Mouse (Mus musculus) granulocyte monocyte progenitor cell, adult 5-6 weeks (primary cell): ENCODE measurements around the gene Hunk. TPM values are rescaled to one million over a fixed set of nuclear protein-coding genes. Genes with fewer than 3 reads are reported as not detected.

Source experiments
- ATAC-seq: replicated peaks from 2 replicates; pipeline ENCODE4 v1.8.0; 2016; ENCODE audit warnings: mild to moderate bottlenecking, moderate TSS enrichment, inconsistent platforms; ENCODE audit not compliant: poor library complexity, severe bottlenecking
- total RNA-seq, 2 experiments: library from RNA; stranded (forward) in 1 of 2; stranded (reverse) in 1 of 2; fragments of 200-712, 200-1000 nt in 1 of 2; fragments of >200 nt in 1 of 2; fragmentation: Nextera tagmentation in 1 of 2; gene quantifications; 2 replicates each; pipeline ENCODE4 v1.2.3; 2014 to 2017

Hunk gene
- total RNA-seq, 2 experiments from 2014 or later: not detected

DNA sequence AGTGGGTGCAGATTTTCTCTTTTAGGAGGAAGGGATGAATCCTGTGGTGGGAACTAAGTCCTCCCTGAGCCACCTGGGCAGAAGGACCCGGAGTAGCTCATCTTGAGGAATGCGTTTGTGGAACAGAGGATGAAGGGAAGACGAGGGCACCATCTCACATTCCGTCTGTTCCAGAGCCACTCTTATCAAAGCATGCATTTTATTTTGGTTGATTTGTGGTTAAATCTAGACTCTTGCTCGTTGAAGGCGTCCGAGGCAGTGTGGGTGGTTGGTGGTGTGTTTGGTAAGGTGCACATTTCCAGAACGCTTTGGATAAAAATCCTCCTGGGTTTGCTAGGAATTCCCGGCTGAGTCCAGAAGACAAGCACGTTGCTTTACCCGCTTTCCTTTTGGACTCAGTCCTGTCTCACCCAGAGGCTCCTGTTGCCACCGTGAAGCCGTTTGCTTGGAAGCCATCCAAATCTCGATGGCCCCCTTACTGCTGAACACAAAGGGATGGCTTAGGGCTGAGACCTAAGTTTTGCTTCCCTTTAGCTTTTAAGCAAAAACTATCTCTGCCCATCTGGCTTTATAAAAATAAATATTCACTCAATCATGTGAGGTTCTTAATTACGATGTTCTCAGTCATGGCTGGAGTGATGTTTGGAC is 3.4 kb downstream of the Hunk start:
- no peak for ATAC-seq

DNA sequence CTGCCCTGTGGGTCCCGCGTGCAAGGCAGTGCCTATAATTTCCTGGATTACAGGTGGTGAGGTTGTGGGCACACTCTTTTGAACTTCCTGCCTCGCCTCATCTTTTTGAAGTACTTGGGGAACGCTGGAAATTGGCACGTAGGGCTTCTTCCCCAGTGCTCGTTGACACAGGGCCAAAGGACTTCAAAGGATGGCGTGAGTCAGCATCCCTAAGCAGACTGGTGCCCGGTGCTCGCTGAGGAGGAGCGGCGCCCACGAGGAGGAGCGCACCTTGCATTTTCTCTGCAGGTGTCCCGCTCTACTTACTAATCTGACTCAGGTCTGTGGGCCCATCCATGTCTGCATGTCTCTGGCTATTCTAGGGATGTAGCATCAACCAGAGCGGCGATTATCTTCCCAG is 4.9 kb downstream of the Hunk start:
- ATAC-seq: no peak

DNA sequence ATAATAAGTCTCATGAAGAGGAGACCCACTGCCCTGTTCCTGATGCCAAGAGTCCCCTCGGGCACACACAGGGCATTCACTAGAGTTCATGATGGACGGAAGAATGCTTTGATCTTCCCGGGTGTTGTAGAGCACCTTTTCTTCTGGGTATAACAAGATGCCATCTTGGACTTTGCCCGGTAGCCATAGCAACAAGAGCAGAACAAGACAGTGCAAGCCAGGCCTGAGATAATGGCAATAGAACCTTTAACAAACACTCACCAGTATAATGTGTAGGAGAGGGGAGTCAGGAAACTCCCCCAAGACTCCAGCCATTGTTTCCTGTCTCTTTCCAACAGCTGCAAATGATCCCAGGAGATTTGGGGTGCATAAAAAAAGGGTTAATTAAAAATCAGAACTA is 8.9 kb downstream of the Hunk start:
- ATAC-seq: no peak

DNA sequence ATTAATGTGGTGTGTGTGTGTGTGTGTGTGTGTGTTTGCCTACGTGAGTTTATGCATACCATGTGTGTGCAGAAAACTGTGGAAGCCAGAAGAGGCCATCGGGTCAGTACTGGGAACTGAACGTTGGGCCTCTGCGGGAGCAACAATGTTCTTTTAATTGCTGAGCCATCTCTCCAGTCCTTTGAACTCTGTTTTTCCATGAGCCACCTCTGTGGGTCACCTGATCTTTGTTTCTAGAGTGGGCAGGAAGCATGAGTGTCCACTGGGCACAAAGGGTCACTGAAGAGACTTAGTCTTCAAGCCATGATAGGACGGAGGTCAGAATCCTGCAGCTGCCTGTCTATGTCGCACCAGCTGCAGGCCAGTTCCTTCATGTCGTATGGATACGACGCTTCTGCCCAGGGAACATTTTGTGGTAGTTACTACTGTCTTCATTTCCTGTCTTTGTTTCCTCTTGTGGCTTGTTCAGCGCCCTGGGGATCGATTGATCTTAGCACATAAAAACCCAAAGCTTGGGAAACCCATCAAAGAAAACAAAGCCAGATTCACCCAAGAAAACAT is 10.3 kb downstream of the Hunk start:
- ATAC-seq: peak; percentile 75

DNA sequence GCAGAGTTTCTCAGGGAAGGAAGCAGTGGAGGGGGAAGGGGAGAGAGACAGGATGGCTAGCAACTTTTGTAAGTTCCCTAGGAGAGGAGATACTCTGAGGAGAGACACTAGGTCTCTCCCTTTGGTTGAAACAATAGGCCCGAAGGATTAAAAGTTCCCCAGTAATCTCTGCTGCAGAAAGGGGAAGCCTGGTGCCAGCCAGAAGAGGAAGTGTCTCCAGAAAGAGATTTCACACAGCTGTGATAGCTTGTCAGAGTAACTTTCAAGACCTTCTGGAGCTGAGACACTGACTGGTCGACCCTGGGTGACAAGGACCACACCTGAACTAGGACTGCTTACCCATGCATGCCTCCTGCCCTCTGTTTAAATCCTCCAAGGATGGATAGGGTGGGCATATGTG is 11.1 kb downstream of the Hunk start:
- ATAC-seq: peak; percentile 89

DNA sequence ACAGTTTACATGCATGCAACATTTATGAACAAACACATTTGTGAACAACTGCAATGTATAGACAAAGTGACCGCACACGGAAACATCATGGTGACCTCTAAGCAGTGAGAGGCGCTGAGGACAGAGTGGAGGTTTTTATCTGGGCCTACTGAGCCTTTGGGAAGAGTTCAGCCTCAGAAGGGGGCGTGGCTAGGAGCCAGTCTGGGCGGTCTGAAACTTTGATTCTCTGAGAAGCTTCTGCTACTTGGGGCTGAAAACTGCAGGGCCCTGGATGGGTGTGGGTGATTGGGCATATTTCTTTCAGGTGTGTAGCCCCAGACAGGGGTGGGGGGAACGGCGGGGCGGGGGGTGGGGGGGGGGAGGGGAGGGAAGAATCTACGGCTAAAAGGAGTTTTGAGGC is 14.5 kb downstream of the Hunk start:
- ATAC-seq: no peak

DNA sequence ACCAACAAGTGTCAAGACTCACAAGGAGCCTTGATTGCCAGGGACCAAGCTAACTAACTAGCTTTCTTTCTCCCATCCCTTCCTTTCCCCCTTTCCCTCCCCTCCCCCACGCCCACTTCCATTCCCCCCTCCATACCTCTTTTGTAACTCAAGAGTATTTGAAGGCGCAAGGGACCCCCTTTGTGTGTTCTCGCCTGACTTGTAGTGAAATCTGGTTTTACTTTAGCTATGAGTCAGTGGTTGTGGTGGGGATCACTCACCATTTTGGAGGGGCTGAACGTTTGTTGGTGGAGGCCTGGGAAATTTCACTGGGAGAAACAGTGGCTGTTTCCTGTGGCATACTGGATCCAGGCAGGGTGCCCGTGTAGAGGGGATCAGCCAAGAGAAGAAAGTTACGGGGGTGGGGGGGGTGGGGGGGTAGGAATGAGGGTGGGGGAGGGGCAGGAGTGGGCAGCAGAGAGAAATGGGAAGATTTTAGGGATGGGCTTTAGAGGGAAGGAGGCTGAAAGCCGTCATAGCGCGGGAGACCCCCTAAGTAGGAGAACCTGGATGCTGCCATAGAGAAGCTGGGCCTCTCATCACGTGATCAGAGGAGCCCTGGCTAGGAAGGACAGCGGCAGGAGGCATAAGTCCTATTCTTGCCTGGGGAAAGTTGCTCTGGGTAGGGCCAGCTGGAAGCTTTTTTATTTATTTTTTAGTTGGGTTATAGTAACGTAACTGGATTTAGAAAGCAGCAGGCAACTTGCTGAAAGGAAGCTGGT is 15.3 kb downstream of the Hunk start:
- no peak for ATAC-seq

DNA sequence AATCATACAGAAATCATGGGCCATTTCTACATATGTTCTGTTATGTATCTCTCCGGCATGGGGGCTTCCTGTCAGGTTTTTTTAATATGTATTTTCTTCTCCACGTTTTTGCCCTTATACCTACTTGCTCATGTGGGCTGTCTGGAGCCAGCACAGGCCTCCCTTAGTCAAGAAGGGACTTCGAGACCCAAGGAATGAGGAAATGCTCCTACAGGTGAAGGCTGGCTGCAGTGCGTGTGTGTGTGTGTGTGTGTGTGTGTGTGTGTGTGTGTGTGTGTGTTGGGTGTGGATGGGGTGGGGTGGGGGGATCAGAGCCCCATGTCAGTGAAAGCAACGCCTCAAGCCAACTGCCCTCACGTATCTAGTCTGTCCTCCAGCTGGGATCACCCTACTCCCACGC is 16.5 kb downstream of the Hunk start:
- ATAC-seq: no peak

DNA sequence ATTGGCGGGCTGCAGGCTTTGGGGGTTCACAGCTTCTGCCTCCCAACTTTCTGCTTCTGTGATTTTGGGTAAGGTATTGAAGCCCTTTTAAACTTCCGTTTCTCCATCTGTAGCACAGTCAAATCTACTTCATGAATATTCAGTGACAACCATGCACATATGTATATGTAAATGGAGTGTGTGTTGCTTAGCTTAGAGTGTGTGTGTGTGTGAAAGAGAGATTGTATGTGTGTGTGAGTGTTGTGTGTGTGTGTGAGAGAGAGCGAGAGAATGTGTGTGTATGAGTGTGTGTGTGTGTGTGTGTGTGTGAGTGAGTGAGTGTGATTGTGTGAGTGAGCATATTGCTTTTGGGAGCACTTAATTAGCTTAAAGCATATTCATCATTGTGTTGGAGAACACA is 19.4 kb downstream of the Hunk start:
- ATAC-seq: no peak

DNA sequence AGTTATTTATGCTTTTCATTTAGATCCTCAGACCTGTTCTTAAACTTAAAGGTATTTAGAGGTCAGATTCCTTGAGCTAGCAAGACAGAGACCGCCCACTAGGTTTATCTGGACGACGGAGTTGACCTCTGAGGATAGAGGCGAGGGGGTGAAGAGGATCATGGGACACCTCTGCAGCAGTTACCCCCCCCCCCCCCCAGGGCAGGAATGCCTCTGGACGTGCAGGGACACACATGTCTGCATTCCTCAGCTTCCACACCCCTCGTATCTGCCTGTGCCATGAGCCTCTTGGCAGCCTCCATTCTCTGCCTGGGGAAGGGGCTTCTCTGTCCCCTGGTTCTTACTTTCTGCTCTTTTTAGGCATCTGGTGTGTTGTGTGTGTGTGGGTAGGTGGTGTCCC is 19.8 kb downstream of the Hunk start:
- ATAC-seq: no peak

DNA sequence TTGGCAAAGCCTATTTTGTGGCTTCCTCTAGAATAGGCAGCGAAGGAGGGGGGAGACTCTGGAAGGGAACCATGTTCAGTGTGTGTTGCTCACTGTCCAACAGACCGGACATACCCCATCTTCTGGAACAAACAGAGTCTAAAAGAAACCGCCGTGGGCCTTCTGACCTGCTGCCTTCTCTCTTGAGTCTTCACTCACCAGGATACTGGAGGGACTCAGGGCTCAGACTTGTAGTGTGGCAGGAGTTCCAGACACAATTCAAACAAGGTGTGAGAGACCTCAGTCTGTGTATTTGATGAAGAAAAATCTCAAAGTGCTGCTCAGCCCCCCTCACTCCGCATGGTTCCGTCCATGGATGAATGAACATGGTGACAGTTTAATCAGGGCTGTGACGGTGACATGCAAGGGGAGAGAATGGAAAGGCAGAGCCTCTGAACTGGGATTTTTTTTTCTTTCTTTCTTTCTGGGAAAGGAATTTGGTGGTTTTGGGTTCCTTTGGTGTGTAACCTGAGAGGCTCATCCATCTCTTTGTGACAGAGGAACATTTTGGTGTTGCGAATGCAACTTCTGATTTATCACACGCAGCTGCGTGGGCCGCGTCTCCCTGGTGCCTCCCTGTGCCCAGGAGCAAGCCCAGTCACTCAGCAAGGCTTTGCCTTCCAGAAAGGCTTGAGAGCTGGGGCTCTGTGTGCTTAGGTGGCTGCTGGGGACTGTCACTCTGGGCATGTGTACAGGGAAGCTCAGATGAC is 21.9 kb downstream of the Hunk start:
- no peak for ATAC-seq

DNA sequence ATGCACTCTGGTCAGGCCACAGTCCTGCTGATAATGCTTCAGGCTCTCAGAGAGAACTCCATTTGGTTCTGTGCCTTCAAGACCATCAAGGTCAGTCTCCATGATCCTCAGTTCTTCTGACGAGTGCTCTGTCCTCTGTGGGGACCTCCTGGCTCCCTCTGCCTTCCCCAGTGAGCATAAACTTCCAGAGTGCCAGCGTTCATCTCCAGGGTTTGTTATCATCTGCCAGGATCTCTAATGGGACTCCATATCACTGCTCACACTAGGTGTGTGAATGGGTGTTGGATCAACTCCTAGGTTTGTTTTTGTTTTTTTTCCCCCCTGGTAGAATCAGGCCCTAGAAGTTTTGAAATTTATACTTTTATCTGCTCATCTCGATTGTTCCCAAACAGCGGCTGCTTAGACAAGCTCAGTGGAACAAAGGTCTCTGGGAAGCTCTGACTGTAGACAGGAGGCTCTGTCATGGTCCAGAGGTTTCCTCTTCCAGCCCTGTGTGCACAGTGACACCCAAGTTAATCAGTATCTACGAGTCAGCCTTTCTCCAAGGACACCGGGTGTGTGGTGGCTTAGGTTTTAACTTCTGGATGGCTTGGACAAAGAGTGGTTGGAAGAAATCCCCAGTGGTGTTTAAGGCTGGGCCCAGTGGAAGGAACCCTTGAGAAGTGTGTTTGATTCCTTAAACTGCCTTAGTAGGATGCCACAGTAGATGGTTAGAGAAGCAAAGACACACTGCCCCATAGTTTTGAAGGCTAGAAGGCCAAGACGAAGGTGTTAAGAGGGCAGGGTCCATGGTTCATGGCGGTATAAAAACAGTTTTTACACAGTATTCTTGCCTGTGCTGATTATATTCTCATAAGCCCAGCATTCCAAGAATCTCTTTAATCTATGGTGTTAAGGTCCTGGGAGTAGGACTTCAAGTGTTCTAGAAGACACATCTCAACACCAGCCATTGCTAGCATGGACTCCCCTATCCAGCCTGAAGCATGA is 26.6 kb downstream of the Hunk start:
- ATAC-seq: no peak

DNA sequence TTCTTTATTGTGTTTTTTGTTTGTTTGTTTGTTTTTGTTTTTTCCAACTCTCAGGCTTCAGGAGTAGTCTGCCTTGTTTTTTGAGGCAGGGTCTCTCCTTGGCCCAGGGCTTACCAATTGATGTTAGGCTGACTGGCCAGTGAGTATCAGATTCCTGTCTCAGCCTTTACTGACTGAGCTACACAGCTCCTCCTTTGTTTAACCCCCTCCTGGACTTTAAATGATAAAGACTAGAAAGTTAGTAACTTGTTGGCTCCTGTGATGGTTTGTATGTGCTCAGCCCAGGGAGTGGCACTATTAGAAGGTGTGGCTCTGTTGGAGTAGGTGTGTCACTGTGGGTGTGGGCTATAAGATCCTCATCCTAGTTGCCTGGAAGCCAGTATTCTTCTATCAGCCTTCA is 30.8 kb downstream of the Hunk start:
- no peak for ATAC-seq

DNA sequence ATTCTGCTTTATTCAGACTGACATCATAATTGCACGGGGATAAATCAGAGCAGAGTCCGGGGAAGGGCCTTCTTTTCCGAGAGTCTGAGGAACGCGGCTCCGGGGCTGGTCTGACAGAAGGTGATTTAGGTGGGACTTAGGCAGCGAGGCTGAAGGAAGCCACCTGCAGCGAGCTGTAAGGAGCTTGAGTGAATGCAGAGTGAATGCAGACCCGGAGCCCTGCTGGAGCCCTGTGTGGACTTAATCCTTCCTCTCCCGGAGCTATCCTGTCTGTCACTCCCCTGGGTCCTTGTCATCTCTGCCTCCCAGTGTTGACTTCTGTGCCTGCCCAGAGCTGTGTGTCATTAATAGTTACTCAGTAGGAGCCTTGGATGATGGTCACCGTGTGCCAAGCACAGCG is 32.8 kb downstream of the Hunk start:
- no peak for ATAC-seq

DNA sequence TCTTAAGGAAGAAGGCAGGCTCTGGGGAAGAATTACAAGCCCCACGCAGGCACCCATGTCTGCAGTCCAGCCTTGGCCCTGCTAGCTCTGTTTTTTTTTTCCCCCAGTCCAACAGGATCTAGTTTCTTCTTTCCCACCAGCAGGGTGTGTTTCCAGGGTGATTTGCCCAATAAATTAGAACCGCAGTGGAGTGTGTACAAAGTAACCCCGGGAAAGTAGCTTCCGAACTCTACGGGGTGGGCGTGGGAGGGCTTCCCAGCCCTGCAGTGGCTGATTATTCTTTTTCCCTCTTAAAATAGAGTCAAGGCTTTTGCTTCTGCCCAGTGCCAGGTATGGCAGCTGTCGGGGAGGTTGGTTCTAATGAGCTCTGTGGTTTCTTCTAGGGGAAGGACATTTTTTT is 35.3 kb downstream of the Hunk start:
- no peak for ATAC-seq

DNA sequence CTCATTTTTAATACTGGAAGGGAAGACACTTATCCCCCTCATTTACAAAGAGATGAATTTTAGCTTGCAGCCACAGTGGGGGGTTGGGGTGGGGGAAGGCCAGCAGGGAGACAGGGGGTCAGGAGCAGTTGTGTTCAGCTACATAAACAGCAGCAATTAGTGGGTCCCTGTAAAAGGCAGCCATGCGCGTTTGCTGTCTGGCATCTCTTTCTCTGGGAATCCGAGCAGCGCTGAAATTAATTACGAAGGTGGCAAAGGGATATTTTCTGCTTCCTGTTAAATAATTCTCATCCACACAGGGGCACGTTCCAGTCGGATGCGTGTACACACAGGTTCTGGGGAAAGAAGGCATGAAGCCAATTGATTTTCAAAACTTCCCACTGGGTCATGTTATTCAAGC is 35.7 kb downstream of the Hunk start:
- no peak for ATAC-seq

DNA sequence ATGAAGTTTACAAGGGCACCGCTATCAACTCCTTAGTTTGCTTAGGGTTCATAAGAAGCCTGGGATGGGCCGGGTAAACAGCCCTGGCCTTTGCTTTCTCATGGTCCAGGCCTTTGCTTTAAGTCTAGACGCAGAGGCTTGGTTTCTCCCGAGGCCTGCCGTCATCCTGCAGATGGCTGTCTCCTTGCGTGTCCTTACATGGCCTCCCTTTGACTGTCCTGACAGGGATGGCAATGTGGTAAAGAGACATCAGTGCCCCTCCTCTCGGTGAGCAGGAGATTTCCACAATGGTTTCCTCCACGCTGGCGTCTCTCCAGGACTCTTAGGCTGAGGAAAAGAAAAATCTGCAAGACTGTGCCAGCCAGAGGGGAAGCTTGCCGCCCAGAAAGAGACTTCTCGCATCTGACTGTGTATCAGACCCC is 36.3 kb downstream of the Hunk start:
- ATAC-seq: no peak

DNA sequence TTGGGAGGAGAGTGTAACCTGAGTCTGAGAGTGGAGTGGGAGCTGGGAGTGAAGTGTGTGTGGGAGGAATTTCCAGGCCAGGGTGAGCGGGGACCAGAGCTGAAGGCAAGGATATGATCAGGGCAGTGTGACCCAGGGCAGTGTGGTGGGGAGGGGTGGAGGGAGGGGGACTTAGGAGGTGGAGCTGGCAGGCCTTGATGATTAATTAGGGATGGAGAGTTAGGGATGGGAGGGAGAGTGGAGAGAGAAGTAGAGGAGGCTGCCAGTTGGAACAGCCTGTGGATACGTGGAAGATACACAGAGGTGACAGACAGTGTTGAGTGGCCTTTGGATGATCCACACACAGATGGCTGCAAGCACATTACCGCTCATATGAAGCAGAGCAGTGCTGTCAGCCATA is 38.1 kb downstream of the Hunk start:
- no peak for ATAC-seq

DNA sequence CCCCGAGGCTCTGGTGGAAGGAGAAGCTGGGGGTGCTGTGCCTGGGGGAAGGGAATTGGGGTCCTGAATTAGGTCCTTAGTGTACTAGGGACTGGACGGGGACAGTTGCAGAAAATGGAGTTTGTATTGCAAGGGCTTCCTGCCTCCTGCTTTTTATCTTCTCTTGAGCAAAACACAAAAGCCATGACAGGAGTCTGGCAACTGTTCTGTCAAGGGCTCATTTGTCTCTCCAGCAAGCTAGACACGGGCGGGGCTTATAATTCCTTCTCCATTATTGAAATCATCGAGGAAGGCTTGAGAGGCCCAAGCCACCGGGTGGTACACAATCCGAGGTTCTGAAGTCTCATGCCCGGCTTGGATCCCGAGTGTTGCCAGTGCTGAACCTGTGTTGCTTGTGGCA is 38.6 kb downstream of the Hunk start:
- no peak for ATAC-seq

DNA sequence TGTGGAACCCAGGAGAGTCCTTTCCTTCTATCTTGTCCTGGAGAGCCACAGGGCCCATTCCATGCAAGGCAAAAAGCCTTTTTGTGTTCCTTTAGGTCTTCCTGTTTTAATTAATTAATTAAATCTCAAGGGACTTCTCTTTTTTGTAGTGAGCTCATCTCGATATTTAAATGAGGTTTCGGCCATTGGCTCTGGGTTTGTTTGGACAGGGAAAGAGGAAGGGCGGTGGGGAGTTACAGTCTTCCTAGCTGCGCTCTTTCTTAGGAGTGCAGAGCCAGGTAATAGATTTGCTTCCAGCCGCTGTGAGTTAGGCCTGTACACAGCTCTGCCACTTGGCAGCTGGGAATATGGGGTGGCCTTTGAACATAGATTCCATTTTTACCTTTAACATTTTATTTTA is 40.4 kb downstream of the Hunk start:
- peak; percentile 77 for ATAC-seq
